Mouse (Mus musculus) cerebellum, adult 9-10 months (tissue): ENCODE measurements around the gene Olfr896-ps1.

ENCODE experiments used
- DNase-seq: peaks from one replicate; pipeline ENCODE4 v3.0.0; 2022

Olfr896-ps1 gene

DNA sequence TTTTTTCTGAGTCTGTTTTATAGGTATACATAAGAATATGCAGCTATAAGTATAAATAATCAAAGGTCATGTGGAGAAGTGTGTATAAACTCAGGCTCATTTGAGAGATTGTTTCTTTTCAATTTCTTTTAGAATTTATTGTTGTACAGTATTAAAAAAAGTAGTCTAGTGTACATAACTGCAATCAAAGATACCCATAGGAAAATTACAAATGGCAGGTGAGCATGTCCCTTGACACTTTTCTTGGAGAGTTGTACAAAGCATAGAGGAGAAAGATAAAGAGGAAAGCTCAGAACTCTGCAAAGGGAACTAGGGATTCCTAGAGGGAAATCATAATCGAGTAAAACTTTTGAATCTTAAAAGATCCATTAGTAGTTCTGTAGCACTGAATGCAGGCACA, at the start of gene Olfr896-ps1:
Gene Olfr896-ps1 (plus strand): TSS at position 301 of the 400 bp plus-strand sequence.
- no peak for DNase-seq

GRCm38 (mm10) chr9:38252474-38252873, 38.4 kb upstream of the Olfr896-ps1 start, which contains the start of gene Olfr143:
Gene Olfr143 (plus strand): TSS chr9:38252774.
- no peak for DNase-seq

GRCm38 (mm10) chr9:38267551-38267950, 23.4 kb upstream of the Olfr896-ps1 start, which contains the start of gene Olfr895:
Gene Olfr895 (plus strand): TSS chr9:38267851.
- DNase-seq: no peak

- no peak for DNase-seq
Measured at GRCm38 (mm10) chr9:38328760-38329159, 37.9 kb downstream of the Olfr896-ps1 start, which contains the start of gene Olfr25. Gene Olfr25 (plus strand): TSS chr9:38329060.
